Mouse (Mus musculus) lung, postnatal 25 days (tissue): Measurements from ENCODE around the gene Lrtm1.

Experiments used
- DNase-seq: peaks from one replicate; pipeline ENCODE4 v3.0.0; 2022; ENCODE audit warnings: low spot score

Lrtm1 gene

DNA sequence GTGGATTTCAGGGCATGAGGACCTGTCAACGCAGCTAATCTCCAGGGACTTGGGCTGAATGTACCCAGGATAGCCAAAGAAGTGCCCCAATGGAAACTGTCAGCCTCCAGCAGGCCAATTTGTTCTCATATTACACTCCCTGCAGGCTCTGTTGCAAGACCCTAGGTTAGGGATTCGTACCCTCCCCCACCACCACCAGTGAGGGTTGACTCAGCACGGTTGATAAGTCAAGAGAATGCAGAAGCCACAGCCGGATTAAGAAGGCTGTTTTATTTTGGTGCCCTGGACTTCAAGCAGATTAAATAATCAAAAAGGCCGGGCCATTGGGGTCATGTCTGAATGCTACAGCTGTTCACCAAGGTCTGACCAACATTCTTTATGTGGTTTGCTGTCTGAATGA is at the start of gene Lrtm1:
Lrtm1 (plus strand) TSS at position 326 of the 400 bp plus-strand sequence.
- peak; percentile 1 for DNase-seq

DNA sequence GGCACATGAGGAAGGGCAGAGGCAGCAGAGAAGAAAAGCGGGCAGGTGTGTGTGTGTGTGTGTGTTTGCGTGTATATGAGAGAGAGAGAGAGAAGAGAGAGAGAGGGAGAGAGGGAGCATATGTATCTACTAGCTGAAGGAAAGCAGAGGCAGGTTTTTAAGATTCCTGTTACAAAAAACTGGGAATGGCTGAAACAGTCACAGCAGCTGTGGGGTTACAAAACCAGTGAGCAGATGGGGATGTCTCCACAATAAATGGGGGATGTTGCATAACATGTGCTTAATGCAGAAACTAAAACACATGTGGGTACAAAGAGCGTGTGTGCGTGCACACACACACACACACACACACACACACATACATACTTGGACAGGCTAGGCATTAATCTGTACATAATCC is 48.8 kb upstream of the Lrtm1 start:
- DNase-seq, result no peak

DNA sequence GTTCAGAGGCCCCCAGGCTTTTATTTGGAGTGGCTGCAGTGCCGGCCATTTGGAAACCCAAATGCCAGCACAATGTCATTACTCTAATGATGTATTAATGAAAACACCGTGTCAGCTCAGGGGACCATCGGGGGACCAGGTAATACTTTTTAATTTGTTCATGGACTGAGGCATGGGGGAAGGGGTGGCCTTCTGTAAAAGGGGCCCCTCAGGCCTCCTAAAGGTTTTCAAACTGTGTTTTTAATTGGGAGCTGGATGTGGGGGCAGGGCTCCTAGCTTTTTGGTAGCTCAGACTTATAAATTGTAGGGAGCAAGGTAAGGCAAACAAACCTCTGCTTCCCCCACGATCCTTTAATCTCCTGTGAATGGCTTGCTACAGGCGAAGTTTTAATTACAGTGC is 45.4 kb upstream of the Lrtm1 start:
- DNase-seq, result no peak

DNA sequence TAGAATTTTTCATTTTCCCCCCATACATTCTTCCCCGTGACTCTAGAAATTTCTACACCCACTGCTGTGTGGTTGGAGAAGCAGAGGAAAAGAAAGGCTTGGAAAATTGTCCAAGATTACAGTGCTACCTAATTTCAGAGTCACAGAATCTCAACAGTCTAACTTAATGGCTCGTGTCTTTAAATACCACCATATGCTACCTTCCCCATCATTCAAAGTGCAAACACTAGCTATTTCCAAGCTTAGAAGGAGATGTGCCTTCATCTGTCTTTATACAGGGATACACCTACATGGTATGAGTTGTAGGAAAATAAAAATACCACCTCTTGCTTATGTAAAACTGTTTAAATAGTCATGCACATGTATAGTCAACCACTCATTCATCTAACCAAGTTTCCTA is 38.8 kb upstream of the Lrtm1 start:
- DNase-seq, result no peak

DNA sequence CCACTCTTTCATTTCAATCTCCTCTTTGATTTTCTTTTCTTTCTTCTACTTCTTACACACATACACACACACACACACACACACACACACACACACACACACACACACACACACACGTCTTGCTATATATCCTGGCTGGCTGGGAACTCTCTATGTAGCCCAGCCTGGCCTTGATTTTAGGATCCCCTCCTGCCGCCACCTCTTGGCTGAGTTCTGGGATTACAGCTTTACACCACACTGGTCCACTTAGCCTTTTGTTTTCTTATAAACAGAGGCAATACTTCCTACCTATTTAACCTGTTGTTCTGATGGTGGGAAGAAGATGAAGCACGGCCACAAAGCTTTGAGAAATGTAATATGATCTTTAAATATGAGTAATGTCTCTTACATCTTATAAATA is 37.5 kb upstream of the Lrtm1 start:
- no peak for DNase-seq

DNA sequence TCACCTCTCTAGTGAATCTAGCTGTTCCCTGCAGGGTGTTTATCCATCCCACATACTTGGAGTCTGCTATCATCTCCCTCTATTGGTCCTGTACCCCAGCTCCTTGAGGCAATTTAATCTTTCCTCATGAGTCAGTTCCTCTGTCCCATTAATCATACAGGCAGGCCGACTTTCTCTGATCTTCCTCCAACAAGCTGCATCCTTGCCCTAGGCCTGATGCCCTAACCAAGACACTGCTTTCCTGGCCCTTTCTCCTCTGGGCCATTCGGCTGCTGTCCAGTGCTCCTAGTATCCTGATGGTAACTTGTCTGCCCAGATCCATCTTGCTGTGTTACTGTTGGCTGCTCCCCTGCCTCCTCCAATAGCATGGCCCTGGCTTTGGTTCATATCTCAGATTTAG is 33.7 kb upstream of the Lrtm1 start:
- peak; percentile 0 for DNase-seq

DNA sequence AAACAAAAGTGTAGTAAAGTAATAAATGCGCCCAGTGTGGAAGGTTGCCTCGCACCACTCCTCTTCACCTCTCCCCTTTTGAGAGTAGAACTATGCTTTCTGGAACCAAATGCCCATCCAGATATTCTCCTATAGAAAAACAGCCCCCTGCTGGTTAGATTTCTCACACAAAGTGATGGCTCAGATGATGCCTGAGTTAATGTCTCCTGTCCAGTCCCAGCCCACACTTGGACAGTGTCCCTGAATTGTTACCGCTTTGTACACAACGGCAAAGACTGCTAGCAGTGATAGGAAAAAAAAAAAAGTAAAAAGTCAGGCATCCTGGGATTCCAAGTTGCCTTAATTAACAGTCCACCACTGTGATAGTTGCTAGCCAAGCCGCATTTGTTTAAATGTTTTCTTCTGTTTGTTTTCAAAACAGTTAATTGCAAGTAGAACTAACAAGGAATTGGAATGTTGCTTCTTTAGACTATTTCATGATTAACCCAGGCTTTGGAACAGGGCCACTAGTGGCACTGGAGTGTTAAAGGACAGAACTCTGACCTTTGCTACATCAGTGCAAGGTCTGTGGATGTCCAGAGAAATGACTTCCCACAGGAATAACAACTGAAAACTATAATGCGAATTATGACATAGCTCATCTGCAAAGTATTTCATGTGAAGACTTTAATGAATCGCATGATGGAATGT is 29.7 kb upstream of the Lrtm1 start:
- no peak for DNase-seq

DNA sequence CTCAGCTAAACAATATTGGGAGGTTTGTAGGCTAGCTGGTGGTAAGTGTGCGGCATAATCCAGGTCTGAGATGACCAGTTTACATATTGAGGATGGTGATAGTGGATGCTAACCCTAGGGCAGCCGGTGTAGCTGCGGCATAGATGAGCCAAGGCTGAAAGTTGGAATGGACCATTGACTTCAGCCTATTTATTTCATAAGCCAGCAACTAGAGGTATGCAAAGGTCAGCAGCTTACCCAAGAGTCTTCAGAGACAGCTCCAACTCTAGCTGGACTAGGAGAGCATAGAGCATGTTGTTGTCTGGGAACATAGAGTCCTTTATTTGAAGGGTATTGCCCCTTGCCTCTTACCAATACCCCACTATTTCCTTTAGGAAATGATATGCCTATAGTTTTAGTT is 21.4 kb upstream of the Lrtm1 start:
- DNase-seq, result no peak

DNA sequence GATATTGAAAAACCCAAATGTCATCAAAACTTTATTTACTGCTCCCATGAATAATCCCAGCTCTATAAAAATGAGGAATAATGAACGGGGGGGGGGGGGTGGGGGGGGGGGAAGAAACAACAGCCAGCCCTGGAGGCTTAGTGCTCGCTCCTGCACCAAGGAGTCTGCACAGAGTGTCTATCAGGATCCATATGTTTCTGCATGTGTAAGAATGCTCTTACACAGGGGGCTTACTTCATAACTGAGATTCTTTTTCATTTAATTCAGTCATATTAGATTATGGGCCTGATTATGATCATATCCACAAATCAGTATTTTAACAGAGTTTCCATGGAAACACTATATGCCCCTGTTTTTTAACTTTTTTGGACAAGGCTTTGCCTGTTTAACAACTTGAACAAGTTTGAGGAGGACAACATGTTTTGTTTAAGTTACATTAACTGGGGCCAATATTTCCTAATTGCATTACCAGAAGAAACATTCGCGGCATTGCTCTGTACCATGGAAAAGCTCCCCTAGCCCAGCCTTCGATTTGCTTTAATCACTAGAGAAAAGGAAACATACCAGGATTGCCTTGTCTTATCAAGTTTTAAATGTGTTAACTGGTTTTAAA is 12.7 kb upstream of the Lrtm1 start:
- DNase-seq, result no peak

DNA sequence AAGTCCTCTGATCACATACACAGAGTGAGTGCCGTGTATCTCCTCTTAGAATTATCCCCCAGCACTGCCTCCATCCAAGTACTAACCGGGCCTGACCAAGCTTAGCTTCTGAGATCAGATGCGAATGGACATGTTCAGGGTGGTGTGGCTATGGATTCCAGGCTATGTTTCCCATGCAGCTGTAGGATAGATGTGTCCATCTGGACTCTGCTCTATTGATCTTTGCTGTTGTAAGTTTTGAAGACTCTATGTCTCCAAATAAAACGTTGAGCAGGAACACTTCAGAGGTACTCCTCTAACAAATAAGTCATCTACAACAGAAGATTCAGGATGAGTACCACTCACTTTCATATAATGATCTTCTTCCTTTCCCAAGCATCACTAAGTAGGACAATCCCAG is 8.4 kb upstream of the Lrtm1 start:
- no peak for DNase-seq

DNA sequence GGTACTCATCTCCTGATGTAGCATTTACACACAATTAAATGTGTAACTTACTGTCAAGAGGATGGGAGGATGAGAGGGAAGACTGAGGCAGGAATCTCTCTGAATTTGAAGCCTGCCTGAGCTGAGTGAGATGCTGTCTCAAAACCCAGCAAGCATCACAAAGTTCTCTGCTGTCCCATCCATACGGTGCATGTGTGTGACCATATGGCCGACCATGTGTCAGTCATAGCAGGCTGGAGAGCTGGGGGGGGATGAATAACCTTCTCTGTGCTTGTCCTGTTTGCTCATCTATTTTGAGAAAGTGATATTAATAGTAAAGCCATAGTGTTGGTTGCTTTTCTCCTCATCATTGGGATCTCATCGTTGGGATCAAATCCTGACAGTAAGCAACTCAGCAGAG is 4.8 kb upstream of the Lrtm1 start:
- no peak for DNase-seq

DNA sequence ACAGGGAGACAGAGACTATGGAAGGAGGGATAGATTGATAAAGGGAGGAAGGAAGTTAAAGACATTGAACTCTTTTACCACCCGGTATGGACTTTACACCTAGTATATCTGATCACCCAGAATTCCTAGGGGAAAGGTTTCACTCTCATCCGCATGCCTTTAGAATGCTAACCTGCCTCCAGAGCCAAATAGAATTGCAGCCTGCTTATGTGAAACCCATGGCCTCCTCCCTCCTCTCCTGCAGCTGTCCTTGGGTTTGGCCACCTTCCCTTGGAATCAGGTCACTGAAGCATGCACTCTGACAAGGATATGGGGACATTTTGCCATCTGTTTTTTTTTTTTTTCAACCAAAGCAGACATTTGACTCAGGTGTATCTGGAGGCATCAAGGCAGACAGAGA is 3.3 kb upstream of the Lrtm1 start:
- no peak for DNase-seq

DNA sequence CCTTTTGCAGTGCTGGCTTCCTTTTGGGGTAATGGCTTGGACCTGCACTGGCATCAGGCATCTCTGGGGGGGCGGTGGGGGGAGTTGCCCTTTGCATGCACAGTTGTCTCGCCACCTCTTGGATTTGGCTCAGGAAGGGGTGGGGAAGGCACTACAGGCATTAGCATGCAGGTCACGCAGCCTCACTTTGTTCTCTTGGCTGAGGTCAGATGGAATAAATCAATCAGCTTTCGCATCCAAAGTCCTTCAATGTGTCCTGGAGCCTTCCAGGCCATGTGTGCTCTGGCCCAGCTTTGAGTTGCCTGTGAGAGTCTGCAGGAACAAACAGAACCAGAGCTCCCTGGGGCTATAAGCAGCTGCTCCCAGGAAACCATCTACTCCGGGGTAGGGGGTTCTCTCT is 2.1 kb upstream of the Lrtm1 start:
- DNase-seq, result no peak

DNA sequence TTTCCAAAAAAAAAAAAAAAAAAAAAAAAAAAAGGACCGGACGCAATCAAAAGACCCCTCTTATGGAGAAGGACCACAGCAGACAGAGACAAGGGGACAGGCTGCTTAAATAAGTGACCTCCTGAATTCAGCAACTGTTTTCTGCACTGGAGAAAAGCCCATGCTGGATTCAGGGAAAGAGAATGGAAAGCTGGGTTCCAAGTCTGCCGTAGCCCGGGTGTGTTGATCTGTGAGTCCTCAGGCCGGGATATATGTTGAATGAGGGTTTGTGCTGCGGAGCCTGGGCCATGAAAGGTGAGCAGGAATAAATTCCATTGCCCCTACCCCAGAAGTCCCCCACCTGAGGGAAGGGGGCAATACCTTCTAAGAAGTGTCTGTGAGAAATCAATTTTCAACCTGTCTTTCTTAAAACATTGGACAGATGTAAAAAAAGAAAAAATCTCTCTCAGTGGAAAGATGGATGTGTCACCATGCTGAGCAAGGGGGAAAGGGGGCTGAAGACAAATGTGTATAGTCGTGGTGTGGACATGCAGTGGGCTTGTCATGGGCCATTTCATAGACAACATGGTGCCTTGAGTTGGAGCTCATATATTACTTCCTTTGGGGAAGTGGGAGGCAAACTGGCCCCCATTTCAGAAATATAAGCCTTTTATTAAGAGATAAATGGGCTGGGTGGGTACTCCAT is 450 bp downstream of the Lrtm1 start:
- no peak for DNase-seq

DNA sequence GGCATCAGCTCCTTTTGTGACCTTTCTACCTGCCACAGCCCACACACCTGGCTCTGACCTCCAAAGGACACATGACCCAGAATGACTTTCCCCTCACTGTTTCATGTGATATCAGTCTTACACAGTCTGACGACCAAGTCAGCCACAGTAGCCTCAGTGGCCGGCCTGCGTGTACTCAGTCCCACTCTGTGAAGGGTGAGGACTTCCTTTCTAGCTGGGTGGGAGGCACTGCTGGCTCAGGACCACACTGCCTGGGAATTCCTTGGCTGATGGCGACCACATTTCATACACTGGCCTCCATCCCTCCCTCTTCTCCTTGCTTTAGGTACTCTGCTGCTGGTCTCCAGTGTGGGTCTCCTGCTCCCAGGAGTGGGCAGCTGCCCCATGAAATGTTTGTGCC is 3.3 kb downstream of the Lrtm1 start:
- DNase-seq, result no peak

DNA sequence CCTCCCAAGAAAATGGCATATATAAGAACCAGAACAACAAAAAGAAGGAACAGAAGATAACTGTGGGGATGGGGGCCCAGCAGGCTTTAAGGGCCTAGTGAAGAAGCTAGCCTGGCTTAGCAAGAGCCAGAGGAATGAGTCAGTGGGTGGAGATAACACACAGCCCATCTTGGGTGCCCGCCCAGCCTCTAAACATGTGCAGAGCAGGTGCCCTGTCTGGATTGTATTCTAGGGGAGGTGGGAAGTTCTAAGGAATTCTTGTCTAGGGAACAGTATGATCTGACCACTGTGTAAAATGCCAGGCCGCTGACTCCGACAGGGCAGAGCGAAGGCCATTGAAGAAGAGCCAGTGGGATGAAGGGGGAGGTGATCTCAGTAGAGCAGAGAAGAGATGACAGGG is 5.2 kb downstream of the Lrtm1 start:
- DNase-seq, result no peak

DNA sequence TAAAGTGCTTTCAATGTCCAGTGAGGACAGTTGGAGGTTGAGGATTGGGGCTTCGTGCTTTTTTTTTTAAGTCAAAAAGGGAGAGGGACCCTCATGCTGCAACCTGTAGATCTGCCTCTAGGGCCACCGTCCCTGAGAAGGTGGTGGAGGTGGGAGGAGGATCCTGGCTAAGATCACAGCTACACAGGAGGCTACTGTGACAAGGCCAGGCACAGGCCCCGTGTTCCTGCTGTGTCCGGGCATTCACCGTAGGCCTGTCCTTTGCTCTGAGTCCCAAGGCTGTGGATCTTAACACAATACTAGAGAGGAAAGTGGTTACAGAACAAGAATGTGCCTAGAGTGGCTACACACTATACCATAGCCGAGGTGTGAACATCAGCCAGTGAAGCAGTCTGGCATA is 7.3 kb downstream of the Lrtm1 start:
- DNase-seq, result no peak

DNA sequence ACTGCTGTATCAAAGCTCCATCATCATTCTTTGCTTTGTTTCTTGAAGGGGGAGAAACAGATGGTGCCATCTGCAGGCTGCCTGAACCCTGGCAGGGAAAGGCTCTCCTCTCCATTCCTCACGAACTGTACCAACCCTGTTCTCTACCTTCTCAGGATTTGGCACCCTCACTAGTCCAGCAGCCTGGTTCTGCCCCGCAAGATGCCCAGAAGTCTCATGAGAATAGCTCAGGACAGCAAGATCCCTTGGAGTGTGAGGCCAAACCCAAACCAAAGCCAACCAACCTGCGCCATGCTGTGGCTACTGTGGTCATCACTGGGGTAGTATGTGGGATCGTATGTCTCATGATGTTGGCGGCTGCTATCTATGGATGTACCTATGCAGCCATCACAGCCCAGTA is 9.3 kb downstream of the Lrtm1 start:
- no peak for DNase-seq

DNA sequence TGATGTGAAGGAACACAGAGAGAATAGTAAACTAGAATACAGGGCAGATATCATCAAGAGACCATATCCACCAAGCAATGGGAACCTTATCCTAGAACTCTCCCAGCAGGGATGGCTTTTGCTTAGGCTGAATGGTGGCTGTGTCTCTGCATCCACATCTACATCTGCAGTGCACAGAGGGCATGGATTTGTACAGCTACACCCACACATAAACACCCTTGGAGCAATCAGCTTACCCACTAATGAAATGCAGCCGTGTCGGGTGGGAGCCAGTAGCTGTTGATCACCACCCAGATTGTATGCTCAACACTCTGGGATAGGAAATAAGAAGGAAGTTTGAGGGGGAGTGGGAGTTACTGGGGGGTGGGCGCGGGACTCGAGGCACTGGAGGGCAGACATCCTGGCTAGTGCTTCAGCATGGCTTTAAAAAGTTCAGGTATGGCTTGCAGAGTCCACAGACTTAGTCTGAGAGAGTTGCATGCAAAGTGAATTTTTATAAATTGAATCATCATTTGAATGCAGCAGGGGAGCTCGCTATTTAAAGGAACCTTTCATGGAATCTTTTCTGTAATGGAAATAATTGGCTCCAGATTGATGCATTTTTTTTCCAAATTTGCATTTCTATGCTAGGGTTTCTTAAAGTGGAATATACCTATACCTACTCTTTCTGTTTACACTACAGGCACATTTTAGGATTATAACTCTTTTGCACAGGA is 10.5 kb downstream of the Lrtm1 start:
- no peak for DNase-seq

DNA sequence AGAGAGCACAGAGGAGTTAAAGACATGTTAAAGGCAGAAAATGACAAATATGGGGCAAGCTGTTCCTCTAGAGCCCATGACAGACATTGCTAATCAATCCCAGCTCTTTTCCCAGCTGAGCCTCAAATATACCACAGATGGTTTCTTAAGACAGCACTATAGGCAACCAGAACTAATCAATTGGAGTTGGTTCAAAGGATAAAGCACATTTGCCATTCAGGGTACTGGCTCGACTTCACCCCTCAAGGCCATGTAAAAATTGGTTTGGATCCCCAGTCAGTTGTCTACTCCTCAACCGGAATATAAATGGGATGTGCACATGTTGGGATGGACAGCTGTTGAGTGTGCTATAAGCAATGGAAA is 11.1 kb downstream of the Lrtm1 start:
- no peak for DNase-seq

DNA sequence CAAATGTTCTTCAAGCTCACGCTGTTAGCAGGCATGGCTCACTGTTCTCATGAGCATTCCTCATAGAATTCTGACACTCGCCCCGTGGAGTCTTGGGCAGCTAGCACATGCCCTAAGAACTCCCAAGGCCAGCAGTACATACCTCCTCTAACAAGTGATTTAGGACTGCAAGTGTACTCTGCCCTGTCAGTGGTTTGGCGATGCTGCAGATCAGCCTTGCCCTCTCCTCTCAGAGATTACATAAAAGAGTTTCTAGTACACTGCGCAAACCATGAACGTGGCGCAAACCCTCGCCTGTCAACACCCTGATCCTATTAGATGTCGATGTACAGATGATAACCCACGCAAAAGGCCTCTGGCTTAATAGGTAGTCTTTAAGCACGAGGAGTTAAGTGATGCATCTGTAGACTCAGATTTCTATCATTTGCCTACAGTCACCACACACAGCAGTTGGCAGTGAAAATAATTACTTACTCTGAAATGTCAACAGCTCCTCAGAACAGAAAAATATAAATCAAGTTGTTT is 11.9 kb downstream of the Lrtm1 start:
- no peak for DNase-seq

DNA sequence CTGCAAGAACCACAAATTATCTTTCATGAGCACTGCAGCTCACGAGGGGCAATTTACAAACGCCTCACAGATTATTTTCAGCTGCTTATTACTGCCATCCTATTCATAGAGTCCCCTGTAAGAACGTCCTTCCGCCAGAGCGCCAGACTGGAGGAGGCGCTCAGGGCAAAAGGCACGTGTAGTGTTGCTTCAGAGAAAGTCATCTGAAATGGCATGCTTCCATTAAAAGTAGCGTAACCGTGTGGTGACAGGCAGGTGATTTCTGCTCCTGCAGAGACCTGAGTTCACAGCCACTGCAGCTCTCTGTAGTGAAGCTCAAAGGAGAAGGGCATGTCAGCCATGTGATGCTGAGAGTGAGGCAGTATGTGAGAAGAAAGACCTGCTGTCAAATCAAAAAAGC is 12.5 kb downstream of the Lrtm1 start:
- no peak for DNase-seq

DNA sequence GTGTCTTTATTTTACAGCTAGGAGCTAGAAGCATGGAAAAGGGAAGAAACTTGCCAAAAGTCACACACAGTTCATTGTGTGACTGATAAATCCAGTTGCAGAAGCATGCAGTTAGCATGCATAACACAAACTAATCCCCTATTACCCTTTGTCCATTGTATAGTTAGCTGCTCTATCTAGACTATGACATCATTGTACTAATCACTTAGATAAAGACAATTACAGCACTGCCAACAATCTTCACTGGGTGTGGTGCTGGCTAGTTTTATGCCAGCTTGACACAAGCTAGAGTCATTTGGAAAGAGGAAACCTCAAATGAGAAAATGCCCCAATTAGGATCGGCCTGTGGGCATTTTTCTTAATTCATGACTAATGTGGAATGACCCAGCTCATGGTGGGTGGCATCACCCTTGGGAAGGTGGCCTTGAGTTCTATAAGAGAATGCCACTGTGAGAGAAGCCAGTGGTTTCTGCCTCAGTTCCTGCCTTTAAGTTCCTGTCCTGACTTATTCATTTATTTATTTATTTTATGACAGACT is 13.9 kb downstream of the Lrtm1 start:
- no peak for DNase-seq
